Mouse (Mus musculus) heart, postnatal 14 days (tissue): ENCODE measurements around the gene Timp1. TPM values are rescaled to one million over a fixed set of nuclear protein-coding genes. Genes with fewer than 3 reads are reported as not detected.

ENCODE experiments used
- DNase-seq, 2 experiments: peaks; one replicate each; pipeline ENCODE4 v3.0.0; 2021 to 2022
- intact Hi-C: fragments of 180-260 bp; cut with DNase I; formaldehyde crosslinking; loops from one replicate; pipeline ENCODE4 v1.15.1; 2025
- microRNA-seq, 2 experiments: library from miRNA; unstranded; fragments of <30 nt; microRNA quantifications; one replicate each; pipeline ENCODE4 v1.2.0; 2021 to 2022
- total RNA-seq, 2 experiments: library from RNA; stranded (reverse); gene quantifications; 2 replicates each; pipeline ENCODE4 v1.2.3; 2021

Gene Timp1
- total RNA-seq, 2 experiments from 2014 or later, result 9.1 to 9.7 TPM

DNA sequence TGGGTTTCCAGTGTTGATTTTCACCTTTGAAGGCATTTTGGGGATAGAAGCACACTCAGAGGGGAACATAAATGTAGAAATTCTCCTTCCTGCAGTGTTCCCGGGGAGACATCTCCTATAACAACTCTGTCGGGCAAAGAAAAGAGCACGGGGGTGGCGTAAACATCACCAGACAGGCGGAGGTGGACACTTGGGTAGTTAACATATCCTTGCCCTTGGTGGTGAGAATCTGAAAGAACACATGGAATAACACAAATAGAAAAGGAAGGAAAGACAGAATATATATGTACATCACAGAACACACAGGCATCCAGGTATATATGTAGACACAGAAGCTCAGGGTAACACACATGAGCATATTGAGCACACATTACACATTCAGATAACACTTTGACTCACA lies 51.4 kb downstream of the Timp1 start:
- intact Hi-C loops, result no loop called here

DNA sequence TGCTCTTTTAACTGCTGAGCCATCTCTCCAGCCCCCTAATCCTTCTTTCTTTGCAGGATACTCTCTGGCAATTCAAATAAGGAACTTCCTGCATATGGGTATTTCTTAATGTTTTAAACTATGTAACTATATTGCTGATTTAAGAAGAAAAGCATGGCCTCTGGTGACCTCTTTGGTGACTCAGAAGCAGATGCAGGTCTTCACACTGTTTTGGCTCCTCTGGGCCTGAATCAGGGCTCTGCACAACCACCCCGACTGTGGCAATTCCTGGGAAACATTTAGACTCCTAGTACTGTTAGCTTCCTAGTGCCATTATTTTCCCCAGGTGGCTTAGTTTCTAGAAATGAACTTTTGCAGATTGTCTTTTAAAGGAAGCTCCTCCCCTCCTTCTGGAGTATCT lies 53.5 kb downstream of the Timp1 start:
- DNase-seq, result no peak
- intact Hi-C loops, result no loop called here

More for the DNA sequence above, 51.4 kb downstream of the Timp1 start:
- no peak for DNase-seq

Small RNAs within 50 kb of the gene (microRNA-seq; reads per million reads assigned to microRNA genes)
- gene Gm24824 (0 reads per million in 2 experiments), gene Mir5617 (1.1 to 7.2 reads per million in 2 experiments)

Other genes with a start within 250 kb of the Timp1 start
- gene Uba1, start 211.8 kb upstream of the Timp1 start, total RNA-seq, result 100 to 1,000 TPM; 233 to 249 TPM
- gene Cdk16, start 182.2 kb upstream of the Timp1 start, total RNA-seq, result 100 to 1,000 TPM; 156 to 185 TPM
- gene Usp11, start 166.3 kb upstream of the Timp1 start, total RNA-seq, result 1 to 10 TPM; 4.8 to 5.2 TPM
- 10 to 100 TPM; 84.5 to 88.6 TPM for gene Araf, start 72.4 kb upstream of the Timp1 start, total RNA-seq
- gene Syn1, start 50.8 kb downstream of the Timp1 start, total RNA-seq, result under 1 TPM; 0.32 to 0.45 TPM
- gene Cfp, start 61.4 kb downstream of the Timp1 start, total RNA-seq, result 10 to 100 TPM; 12.4 to 13.0 TPM
- 10 to 100 TPM in 1 of 2 experiments, 1 to 10 TPM in 1; 9.1 to 10.1 TPM for gene Elk1, start 80.4 kb downstream of the Timp1 start, total RNA-seq
- gene Uxt, start 91.9 kb downstream of the Timp1 start, total RNA-seq, result 10 to 100 TPM; 27.5 to 34.1 TPM
- gene Zfp182, start 192.2 kb downstream of the Timp1 start, total RNA-seq, result 1 to 10 TPM; 4.4 to 4.5 TPM
- not detected for gene Spaca5, start 198.2 kb downstream of the Timp1 start, total RNA-seq
- gene Zfp300, start 219.4 kb downstream of the Timp1 start, total RNA-seq, result under 1 TPM; 0.32 to 0.65 TPM
- not detected for gene Ssxa1, start 245.7 kb downstream of the Timp1 start, total RNA-seq